Mouse (Mus musculus) limb, embryonic 11.5 days (tissue): ENCODE measurements at regions not wholly inside any gene's neighbourhood (a gene's known extent, or its start where the extent isn't known, plus 50 kb on each side); places are given as distances from the start of the nearest gene placed in this dataset.

Experiments
- ATAC-seq: fragments of 200-750 bp; cut with Nextera tagmentation; 2 replicates; pipeline ENCODE4 v1.8.0; 2017; ENCODE audit warnings: low read depth; ENCODE audit not compliant: insufficient number of reproducible peaks, low FRiP score, low TSS enrichment
- DNase-seq: peaks from one replicate; pipeline ENCODE4 v3.0.0-alpha.2; 2015; ENCODE audit warnings: low spot score
- H3K27ac ChIP-seq: fragments of 300-500 bp; sonication (generic); replicated peaks from 2 replicates; pipeline ENCODE4 v1.5.1; 2014; ENCODE audit warnings: low read depth, mild to moderate bottlenecking, low read length
- H3K27me3 ChIP-seq: fragments of 300-500 bp; sonication (generic); 2 replicates; pipeline ENCODE4 v1.6.1; 2014; ENCODE audit warnings: mild to moderate bottlenecking, low read length, mixed read lengths; ENCODE audit not compliant: control insufficient read depth, insufficient read depth
- H3K36me3 ChIP-seq: fragments of 300-500 bp; sonication (generic); 2 replicates; pipeline ENCODE4 v1.6.1; 2014; ENCODE audit warnings: mild to moderate bottlenecking, low read length, moderate library complexity, mixed read lengths; ENCODE audit not compliant: control insufficient read depth, insufficient read depth
- H3K4me1 ChIP-seq: fragments of 300-500 bp; sonication (generic); 2 replicates; pipeline ENCODE4 v1.6.1; 2014; ENCODE audit warnings: low read length, mixed read lengths; ENCODE audit not compliant: control insufficient read depth, insufficient read depth
- H3K4me2 ChIP-seq: fragments of 300-500 bp; sonication (generic); 2 replicates; pipeline ENCODE4 v1.6.1; 2014; ENCODE audit warnings: low read depth, mild to moderate bottlenecking, moderate library complexity; ENCODE audit not compliant: severe bottlenecking
- H3K4me3 ChIP-seq: fragments of 300-500 bp; sonication (generic); 2 replicates; pipeline ENCODE4 v1.5.1; 2014; ENCODE audit warnings: low read depth, low read length
- H3K9ac ChIP-seq: fragments of 300-500 bp; sonication (generic); 2 replicates; pipeline ENCODE4 v1.6.1; 2014; ENCODE audit warnings: mild to moderate bottlenecking, low read length
- H3K9me3 ChIP-seq: fragments of 300-500 bp; sonication (generic); 2 replicates; pipeline ENCODE4 v1.6.1; 2016; ENCODE audit warnings: low read length; ENCODE audit not compliant: control insufficient read depth
- WGBS: fragments of 180-500 bp; shearing (Covaris S2); extraction: QIAGEN DNeasy Blood & Tissue Kit; methylation state at CpG from one replicate; pipeline ENCODE4 v1.1.7; 2014; 5-methylcytosine and 5-hydroxymethylcytosine counted together

DNA sequence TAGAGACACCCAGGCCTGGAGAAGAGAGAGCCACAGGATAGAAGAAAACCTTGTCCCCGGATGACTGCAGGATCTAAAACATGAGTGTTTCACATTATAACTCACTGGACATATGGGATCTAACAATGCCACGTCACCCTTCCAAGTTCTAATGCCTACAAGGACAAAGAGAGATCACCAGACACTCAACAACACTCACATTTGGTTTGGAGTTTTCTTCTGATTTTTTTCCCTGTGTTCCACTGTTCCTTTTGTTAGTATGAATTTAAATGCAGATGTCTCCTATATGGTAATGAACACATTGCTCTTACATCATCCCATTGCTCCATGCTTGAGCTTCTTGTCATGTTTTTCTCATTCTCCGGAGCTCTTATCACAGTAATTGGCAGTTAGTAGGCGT lies 101.9 kb upstream of the Lyplal1 start:
- Histone ChIP-seq H3K4me1 (0 out of 2 replicates have a peak, but pooled peaks cover 1% of the 10 kb centered on the region), H3K4me3 (no peak overlapping the region), H3K27ac (no peak overlapping the region), H3K27me3 (no peaks in the 10 kb centered on the region), H3K4me2 (no peak overlapping the region), H3K9me3 (no peaks in the 10 kb centered on the region), H3K9ac (no peak overlapping the region), H3K36me3 (no peaks in the 10 kb centered on the region)
- ATAC-seq (no peak), DNase-seq (no peak)
- 92% methylated on average over 4 of the region's 4 CpGs for WGBS

DNA sequence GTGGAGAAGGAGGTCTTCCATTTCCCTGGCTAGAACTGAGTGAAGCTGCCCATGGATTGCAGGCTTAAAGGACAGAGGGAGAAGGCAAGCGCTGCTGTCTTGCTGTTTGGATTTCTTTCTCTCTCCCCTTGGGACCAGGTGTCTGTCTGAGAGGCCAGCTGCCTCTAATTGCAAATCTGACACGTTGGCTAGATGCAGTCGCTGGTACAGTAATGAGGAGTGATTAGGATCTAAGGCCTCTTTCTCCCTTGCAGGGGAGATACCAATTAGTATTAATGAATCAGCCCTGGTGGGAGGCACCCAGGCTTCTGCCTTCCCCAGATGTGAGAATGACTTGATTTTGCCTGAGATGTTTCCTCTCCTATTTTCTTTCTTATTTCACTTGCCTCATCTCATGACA lies 100.1 kb upstream of the Lyplal1 start:
- no peaks in the 10 kb centered on the region for H3K36me3 ChIP-seq
- no peak overlapping the region for H3K27ac ChIP-seq
- H3K4me3 ChIP-seq: no peak overlapping the region
- no peaks in the 10 kb centered on the region for H3K4me1 ChIP-seq
- no peaks in the 10 kb centered on the region for H3K27me3 ChIP-seq
- no peaks in the 10 kb centered on the region for H3K9me3 ChIP-seq
- H3K4me2 ChIP-seq: no peak overlapping the region
- WGBS: 12% methylated on average over 3 of the region's 3 CpGs
- ATAC-seq (no peak), DNase-seq (no peak)
- no peak overlapping the region for H3K9ac ChIP-seq

GRCm38 (mm10) chr1:186204151-186204550 lies 87.0 kb upstream of the Lyplal1 start:
- 81% methylated on average over 1 of the region's 1 CpGs for WGBS
- H3K27ac ChIP-seq: no peak overlapping the region
- no peak for ATAC-seq

GRCm38 (mm10) chr1:186202536-186202935 lies 85.4 kb upstream of the Lyplal1 start:
- DNase-seq (no peak), ATAC-seq (no peak)
- H3K9ac ChIP-seq: no peak overlapping the region
- no peaks in the 10 kb centered on the region for H3K36me3 ChIP-seq
- H3K27me3 ChIP-seq: no peaks in the 10 kb centered on the region
- no peak overlapping the region for H3K4me2 ChIP-seq
- no peaks in the 10 kb centered on the region for H3K9me3 ChIP-seq
- no peak overlapping the region for H3K4me3 ChIP-seq
- no peak overlapping the region for H3K27ac ChIP-seq
- no peaks in the 10 kb centered on the region for H3K4me1 ChIP-seq

More at GRCm38 (mm10) chr1:186204151-186204550, 87.0 kb upstream of the Lyplal1 start:
- Histone ChIP-seq H3K9ac (no peak overlapping the region), H3K4me2 (no peak overlapping the region), H3K9me3 (no peaks in the 10 kb centered on the region), H3K27me3 (no peaks in the 10 kb centered on the region), H3K36me3 (no peaks in the 10 kb centered on the region), H3K4me3 (no peak overlapping the region), H3K4me1 (no peaks in the 10 kb centered on the region)
- DNase-seq: no peak

- no peak overlapping the region for H3K4me2 ChIP-seq
- no peak for DNase-seq
- H3K27me3 ChIP-seq: no peaks in the 10 kb centered on the region
- H3K9me3 ChIP-seq: no peaks in the 10 kb centered on the region
- H3K36me3 ChIP-seq: no peaks in the 10 kb centered on the region
- no peak overlapping the region for H3K27ac ChIP-seq
- H3K9ac ChIP-seq: no peak overlapping the region
- 92% methylated on average over 1 of the region's 1 CpGs for WGBS
- H3K4me1 ChIP-seq: no peaks in the 10 kb centered on the region
- H3K4me3 ChIP-seq: no peak overlapping the region
- ATAC-seq: no peak
Measured at GRCm38 (mm10) chr1:186198391-186198790, 81.3 kb upstream of the Lyplal1 start.

DNA sequence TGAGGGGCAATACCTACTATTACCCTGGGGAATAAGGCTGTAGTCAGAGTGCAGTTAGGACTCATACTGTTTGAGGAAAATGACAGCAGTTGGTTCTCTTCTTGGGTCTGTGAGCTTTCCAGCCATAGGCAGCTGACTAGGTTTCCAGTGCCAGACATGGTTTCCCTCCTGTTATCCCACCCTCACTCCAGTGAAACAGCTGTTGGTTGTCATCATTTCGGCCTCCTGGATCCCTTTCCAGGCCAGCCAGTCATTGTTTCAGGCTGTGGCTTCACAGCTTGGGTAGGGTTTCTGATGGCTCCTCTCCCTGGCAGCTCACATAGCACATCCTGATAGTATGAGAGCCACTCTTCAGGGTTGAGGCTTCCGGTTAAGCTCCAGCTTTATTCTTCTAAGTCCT lies 79.9 kb upstream of the Lyplal1 start:
- WGBS: 90% methylated on average over 2 of the region's 2 CpGs
- H3K4me3 ChIP-seq: no peak overlapping the region

GRCm38 (mm10) chr1:186189390-186189789 lies 72.3 kb upstream of the Lyplal1 start:
- Histone ChIP-seq H3K9ac (no peak overlapping the region), H3K36me3 (no peaks in the 10 kb centered on the region), H3K9me3 (no peaks in the 10 kb centered on the region), H3K4me3 (no peak overlapping the region), H3K4me1 (no peaks in the 10 kb centered on the region; the same call in 1 of the 2 replicates), H3K27ac (no peak overlapping the region), H3K27me3 (no peaks in the 10 kb centered on the region), H3K4me2 (no peak overlapping the region)
- DNase-seq: peak; percentile 33
- no peak for ATAC-seq
- 76% methylated on average over 11 of the region's 11 CpGs for WGBS

More for the DNA sequence above, 79.9 kb upstream of the Lyplal1 start:
- H3K36me3 ChIP-seq: no peaks in the 10 kb centered on the region
- no peaks in the 10 kb centered on the region for H3K9me3 ChIP-seq
- no peak overlapping the region for H3K4me2 ChIP-seq
- H3K9ac ChIP-seq: no peak overlapping the region
- ATAC-seq: no peak
- H3K27me3 ChIP-seq: no peaks in the 10 kb centered on the region
- no peak for DNase-seq
- H3K4me1 ChIP-seq: no peaks in the 10 kb centered on the region
- no peak overlapping the region for H3K27ac ChIP-seq

DNA sequence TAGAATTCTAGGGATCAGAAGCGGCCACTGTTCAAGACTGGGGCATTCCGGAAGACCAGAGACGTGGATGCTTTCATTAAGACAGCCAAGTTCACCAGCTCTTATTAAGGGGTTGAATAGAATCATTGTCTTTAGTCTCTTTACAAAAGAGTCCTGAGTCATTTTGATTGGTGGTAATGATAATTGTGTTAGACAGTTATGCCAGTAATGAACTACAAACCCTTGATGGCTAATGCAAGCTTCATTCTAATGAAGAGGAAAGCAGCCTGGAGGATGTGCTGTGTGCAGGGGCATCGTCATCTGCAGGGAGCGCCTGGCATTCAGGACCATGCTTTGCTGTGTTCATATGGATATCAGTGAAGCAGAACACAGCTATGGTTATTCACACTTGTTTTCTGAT lies 70.3 kb upstream of the Lyplal1 start:
- H3K4me3 ChIP-seq: no peak overlapping the region
- DNase-seq: no peak
- no peak for ATAC-seq
- no peaks in the 10 kb centered on the region for H3K36me3 ChIP-seq
- WGBS: 90% methylated on average over 5 of the region's 5 CpGs
- no peaks in the 10 kb centered on the region for H3K9me3 ChIP-seq
- no peak overlapping the region for H3K27ac ChIP-seq
- no peaks in the 10 kb centered on the region for H3K27me3 ChIP-seq
- H3K4me1 ChIP-seq: peaks cover 8% of the 10 kb centered on the region; the same call in 1 of the 2 replicates
- H3K4me2 ChIP-seq: no peak overlapping the region
- no peak overlapping the region for H3K9ac ChIP-seq

GRCm38 (mm10) chr1:186183204-186183651 lies 66.1 kb upstream of the Lyplal1 start:
- no peaks in the 10 kb centered on the region for H3K36me3 ChIP-seq
- no peak overlapping the region for H3K4me3 ChIP-seq

More at GRCm38 (mm10) chr1:186183204-186183651, 66.1 kb upstream of the Lyplal1 start:
- H3K9ac ChIP-seq: no peak overlapping the region
- no peaks in the 10 kb centered on the region for H3K27me3 ChIP-seq
- H3K9me3 ChIP-seq: no peaks in the 10 kb centered on the region
- peak overlapping the region; percentile 18; the same call in 1 of the 2 replicates for H3K4me2 ChIP-seq
- ATAC-seq (no peak), DNase-seq (no peak)
- WGBS: 69% methylated on average over 8 of the region's 8 CpGs
- peaks cover 15% of the 10 kb centered on the region for H3K4me1 ChIP-seq
- H3K27ac ChIP-seq: no peak overlapping the region
